In the genomic region with DNA sequence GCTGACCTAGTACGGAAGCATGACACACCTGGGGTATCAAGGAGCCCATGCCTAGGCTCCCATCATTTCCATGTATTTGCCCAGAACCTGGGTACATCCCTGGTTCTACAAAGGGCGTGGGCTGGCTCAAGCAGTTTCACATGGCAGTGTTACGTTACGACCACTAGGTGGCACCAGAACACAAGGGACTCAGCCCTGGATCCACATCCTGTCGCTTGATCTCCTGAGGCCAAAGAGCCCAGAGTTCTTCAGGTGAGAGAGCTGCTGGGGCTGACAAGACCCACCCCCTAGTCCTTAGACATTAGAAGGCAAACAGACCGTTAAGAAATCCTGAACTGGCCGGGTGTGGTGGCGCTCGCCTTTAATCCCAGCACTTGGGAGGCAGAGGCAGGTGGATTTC, we compare ENCODE assay signal across 8 mouse cellular contexts. TPM values are rescaled to one million over a fixed set of nuclear protein-coding genes. Genes with fewer than 3 reads are reported as not detected.
DNase-seq lines count a peak whose midpoint lies in the region; ATAC-seq lines count a peak whose summit lies in the region.

No protein-coding gene starts in this region.

- no peak overlapping the region for H3K4me2 ChIP-seq in forebrain, embryonic 12.5 days
- H3K4me2 ChIP-seq in lung, embryonic 15.5 days, result no peak overlapping the region

- WGBS in forebrain, embryonic 12.5 days, result 5% methylated on average over 9 of the region's 9 CpGs
- 7% methylated on average over 9 of the region's 9 CpGs for WGBS in lung, embryonic 15.5 days

- intact Hi-C loops in heart, postnatal 25 days (cut with DNase I), result loop anchor here (10.0 kb wide), 1 partner anchor 137 kb away; no protein-coding TSS in a partner anchor

- peaks cover 12% of the 10 kb centered on the region for H3K36me3 ChIP-seq in forebrain, embryonic 12.5 days (replicated peaks)
- H3K36me3 ChIP-seq in lung, embryonic 15.5 days, result no peaks in the 10 kb centered on the region

- H3K9me3 ChIP-seq in forebrain, embryonic 12.5 days, result no peaks in the 10 kb centered on the region
- H3K9me3 ChIP-seq in lung, embryonic 15.5 days, result no peaks in the 10 kb centered on the region

- no peaks in the 10 kb centered on the region for H3K4me1 ChIP-seq in forebrain, embryonic 12.5 days
- no peaks in the 10 kb centered on the region for H3K4me1 ChIP-seq in lung, embryonic 15.5 days

- DNase-seq in MN1 (ENCODE audit: low spot score), result peak; percentile 91
- DNase-seq in c-Kit-positive CD71-negative TER-119-negative erythroid progenitor cells, embryonic 14.5 days (ENCODE audit: low read depth), result peak; percentile 75
- DNase-seq in heart, postnatal 25 days (ENCODE audit: low spot score), result peak; percentile 52
- DNase-seq in layer of hippocampus, adult 11-12 months (ENCODE audit: low spot score), result peak; percentile 75
- DNase-seq in retina, postnatal 7 days (ENCODE audit: low read depth, low spot score), result peak; percentile 85
- peak; percentile 75 for DNase-seq in thymus, postnatal 4 days

- no peak overlapping the region for H3K9ac ChIP-seq in forebrain, embryonic 12.5 days
- H3K9ac ChIP-seq in lung, embryonic 15.5 days, result no peak overlapping the region

- no peak overlapping the region for H3K27ac ChIP-seq in forebrain, embryonic 12.5 days
- no peak overlapping the region for H3K27ac ChIP-seq in lung, embryonic 15.5 days

- no peaks in the 10 kb centered on the region for H3K27me3 ChIP-seq in forebrain, embryonic 12.5 days
- H3K27me3 ChIP-seq in lung, embryonic 15.5 days, result no peaks in the 10 kb centered on the region

- H3K4me3 ChIP-seq in forebrain, embryonic 12.5 days (replicated peaks), result no peak overlapping the region
- no peak overlapping the region for H3K4me3 ChIP-seq in lung, embryonic 15.5 days

- peak; percentile 43 for ATAC-seq in forebrain, embryonic 12.5 days (ENCODE audit: low FRiP score)
- 0 out of 2 replicates have a peak, but pooled peaks have one; percentile 19 for ATAC-seq in lung, embryonic 15.5 days (ENCODE audit: borderline replicate concordance, extremely low read depth, low FRiP score, low TSS enrichment)

RNA-seq across cellular contexts. Expression of gene Eif4g3, which starts 24.6 kb away (rescaled TPM):
- polyA plus RNA-seq in forebrain, embryonic 12.5 days (2016; fragmentation: Nextera tagmentation; extraction: Ambion mirVana), result 58.0 and 60.5 TPM in 2 replicates
- 10 to 100 TPM; 44.1 to 48.1 TPM for total RNA-seq in heart, postnatal 25 days (2021)
- 26.6 and 29.6 TPM in 2 replicates for polyA plus RNA-seq in lung, embryonic 15.5 days (2015; fragmentation: Nextera tagmentation; extraction: Ambion mirVana)
